Mouse (Mus musculus): ENCODE measurements around the gene Ntng2.

Ntng2 gene

DNA sequence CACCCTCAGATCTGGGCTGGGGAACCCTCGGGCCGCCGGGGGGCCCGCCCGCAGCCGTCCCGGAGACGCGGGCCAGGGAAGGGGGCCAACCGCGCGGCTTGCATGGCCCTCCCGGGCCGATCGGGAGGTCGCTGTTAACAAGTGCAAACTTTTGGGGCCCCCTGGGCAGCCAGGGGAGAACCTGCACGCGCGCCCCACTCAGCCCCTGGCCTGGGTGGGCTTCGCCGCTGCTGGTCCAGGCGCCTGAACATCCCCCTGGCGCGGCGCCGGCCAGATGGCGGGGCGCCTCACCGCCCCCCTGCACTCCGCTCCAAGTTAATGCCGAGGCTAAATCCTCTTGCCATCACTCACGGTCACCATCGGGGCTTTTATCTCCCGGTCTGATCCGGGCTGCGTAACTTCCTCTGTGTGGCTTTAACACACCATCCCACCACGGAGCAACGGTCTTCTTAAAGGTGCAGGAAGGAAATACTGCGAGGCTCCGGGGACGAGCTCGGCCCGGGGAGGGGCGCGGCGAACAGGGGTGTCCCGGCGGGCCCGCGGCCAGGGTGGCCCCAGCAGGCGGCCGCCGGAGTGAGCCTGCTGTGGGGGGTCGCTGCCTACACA, at the start of gene Ntng2:
Gene Ntng2 (minus strand): TSS at position 407 of the 606 bp plus-strand sequence.
- peak; percentile 58 to 69 for DNase-seq

DNA sequence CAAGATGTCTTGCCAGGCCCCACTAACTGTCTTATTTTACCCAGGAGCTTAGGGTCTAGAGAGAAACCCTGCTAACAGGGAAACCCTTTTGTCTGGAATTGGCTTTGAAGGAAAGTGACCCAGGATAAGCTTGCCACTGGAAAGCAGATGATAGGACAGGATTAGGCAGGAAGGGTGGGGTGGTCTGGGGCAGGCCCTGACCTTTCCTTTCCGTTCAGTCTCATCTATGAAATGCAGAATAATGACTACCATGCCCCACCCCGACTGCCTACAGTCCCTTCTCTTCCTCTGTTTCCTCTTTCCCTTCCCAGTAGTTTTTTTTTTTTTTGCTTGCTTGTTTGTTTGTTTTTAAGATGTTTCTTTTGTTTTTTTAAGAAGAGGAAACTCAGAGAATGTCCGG, 42.8 kb upstream of the Ntng2 start:
- no peak for DNase-seq

DNA sequence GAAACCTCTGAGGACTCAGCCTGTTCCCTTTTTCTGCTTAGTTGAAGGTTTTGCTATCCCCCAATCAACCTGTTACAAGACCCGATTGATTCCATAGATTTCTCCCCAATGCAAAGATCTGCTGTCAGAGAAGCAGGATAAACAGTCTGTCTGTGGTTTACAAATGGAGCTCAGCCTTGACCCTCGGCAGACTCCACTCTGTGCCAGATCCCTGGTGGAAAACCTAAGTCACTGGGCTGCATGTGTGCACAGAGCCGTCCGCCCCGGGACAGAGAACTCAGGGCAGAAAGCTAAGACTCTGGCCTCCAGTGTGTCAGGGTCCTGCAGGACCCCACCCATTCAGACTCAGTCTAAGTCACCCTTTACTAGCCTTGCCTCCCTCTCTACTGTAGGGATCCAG, 34.8 kb upstream of the Ntng2 start:
- DNase-seq = no peak

DNA sequence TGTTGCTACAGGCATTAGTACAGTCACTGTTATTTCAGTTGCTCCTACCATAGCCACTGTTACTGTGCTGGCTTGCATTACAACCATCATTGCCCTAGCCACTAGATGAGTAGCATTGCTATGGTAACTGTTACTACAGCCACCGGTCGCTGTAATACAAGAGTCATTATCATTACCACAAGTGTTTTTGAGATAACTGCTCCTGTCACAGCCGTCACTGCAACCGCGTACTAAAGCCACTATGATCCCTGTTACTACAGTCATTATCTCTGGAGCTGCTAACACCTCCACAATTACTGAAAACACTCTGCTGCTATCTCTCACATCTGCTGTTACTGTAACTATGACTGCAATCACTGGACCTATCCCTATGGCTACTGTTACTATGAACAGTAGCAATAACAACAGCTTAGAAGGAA, 24.9 kb upstream of the Ntng2 start:
- DNase-seq = no peak

DNA sequence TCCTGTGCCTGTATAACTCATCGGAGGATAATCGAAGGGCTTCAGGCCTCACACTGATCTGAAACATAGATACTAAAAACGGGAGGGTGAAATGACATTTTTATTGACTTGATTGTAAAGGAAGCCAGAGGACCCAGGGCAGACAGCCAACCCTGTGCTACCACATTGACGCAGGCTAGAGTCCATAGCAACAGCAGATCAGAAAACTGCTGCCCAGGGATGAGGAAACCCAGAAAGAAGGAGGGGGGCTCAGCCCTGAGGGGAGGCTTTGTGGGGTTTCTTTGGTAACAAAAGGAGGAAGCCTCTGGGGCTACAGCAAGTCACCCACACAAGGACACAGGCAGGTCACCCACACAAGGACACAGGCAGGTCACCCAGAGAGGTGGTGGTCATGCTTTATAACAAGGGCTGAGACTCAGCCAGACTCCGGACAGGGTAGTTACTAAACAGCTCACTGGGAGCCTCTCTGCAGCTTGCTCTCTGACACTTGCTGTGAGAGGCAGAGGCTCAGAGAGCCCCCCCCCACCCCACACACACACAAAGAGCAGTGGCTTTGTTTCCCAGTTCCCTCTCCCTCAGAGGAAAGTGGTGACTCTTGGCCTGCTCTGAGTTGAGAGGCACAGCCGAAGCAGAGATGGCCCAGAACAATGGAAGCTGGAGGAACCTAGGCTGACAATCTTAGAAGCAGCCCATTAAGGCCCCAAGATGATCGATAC, 19.2 kb upstream of the Ntng2 start:
- DNase-seq = peak; percentile 47 to 48

DNA sequence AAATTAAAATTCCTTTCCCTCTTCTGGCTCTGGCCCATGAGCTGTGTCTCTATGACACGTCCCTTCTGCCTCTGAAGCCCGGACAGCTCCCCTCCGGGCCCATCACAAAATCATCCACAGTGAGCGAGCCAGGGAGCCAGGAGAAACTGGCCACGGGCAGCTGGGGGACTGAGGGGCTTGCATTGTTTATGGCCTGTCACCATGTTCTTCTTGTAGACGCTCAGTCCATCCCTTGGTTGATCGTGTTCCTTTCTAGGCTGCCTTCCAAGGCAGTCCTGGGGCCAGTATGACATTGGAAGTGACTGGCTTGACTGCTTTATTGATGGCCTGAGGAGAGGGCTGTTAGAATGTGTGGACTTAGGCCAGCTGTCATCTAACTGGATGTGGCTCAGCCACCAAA, 18.3 kb upstream of the Ntng2 start:
- DNase-seq = no peak

DNA sequence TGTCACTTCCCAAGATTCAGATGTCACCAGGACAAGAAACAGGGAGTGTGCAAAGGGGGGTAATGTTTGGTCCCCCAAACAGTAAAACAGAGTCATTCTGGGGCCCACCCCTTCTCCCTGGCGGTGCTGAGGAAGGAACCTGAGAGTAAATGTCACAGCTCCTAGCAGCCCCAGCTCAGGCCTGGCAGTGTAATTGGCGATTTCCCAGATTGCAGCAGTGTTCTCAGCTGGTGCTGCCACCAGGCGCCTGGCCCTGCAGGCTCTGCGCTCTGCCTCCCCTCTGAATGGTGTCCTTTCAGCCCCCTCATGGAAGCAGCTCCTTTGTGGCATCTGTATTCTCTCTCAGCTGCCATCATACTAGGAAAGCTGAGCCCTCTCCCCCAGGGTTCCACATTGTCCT, 14.0 kb upstream of the Ntng2 start:
- no peak for DNase-seq

DNA sequence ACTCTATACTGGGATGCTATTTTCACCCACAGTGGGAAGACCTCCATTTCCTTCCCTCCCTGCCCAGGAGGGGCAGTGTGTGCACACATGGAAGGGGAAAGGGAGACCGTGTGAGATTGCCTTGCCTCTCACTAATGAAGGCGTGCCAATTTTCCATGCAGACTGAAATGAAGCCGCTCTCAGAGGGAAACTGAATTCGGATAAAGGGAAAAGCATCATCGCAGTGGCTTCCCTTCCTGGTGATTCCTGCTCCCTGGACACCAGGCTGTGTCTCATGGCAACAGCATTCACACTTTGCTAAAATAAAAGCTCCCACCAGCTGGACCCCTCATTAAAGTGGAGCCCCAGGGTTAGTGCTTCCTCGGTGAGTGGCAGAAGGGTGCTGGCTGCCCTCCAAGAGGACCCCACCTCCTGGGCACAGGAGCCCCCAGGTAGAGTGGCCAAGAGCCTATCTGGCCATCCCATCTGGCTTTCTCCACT, 9.7 kb upstream of the Ntng2 start:
- no peak for DNase-seq

DNA sequence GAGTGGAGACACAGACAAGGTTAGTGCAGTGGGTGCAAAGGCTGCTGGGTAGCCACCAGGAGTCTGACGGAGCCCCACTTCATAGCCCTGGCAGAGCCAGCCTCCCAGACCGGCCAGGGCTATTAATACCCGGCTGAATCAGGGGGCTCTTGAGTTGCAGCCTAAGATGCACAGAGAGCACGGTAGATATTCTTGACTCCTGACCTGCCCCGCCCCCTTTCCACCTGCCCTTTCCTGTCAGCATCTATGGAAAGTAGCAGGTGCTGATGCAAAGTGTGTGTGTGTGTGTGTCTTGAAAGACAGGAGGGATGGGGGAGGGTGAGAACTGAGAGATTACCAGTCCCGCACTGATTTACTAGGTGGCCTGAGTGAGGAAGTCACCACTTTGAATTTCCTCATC, 8.3 kb upstream of the Ntng2 start:
- DNase-seq = no peak

DNA sequence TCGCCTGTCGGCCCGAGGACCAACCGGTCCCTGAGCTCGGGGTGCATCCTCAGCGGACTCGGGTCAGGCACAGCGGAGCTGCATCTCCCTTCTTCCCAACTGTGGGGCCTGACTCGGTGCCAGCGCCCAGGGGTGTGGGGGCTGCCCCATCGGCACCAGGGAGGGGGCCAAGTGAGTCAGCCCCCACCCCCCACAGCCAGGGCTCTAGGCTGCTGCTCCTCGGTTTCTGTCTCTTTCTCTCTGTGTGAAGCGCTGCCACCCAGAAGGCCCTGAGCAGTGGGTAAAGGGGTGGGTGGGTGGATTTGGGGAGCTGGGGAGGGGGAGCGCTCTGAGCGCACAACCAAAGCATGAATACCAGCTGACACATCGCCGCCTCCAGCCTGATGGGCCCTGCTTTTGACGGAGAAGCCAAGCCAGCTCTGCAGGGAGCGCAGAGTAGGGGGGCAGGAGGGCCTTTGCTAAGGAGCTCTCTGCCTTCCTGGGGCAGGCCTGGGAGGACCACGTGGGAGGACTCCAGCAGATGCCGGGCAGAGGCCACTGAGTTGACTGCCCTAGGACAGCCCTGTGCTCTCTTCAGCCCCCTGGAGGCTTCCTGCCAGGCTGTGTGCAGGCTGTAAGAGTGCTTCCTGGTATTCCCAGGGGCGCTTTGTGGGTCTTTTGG, 530 bp upstream of the Ntng2 start:
- DNase-seq = peak; percentile 48 to 79

DNA sequence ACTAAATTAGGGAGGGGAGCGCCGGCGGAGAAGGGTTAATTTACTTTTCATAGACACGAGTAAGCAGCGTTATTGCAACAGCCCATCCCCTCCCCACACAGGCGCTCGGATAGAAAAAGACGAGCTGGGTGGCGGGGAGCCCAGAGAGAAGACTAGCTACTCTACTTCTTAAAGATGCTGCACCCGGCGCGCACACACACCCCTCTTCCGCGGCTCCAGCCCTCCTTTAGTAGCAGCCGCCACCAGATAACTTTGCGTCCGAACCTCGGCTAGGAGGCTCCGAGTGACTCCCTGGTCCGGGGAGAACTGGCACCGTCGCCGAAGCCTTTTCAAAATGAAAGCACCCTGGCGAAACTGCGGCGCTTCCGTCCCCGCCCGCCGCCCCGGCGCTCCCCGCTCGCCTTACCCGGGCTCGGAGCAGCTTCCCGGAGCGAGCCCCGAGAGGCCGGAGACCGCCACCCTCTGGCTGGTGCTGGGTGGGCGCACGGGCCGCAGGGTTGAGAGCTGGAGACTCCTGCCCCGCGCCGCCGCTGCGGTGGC, 676 bp downstream of the Ntng2 start:
- DNase-seq = peak; percentile 36 to 58

DNA sequence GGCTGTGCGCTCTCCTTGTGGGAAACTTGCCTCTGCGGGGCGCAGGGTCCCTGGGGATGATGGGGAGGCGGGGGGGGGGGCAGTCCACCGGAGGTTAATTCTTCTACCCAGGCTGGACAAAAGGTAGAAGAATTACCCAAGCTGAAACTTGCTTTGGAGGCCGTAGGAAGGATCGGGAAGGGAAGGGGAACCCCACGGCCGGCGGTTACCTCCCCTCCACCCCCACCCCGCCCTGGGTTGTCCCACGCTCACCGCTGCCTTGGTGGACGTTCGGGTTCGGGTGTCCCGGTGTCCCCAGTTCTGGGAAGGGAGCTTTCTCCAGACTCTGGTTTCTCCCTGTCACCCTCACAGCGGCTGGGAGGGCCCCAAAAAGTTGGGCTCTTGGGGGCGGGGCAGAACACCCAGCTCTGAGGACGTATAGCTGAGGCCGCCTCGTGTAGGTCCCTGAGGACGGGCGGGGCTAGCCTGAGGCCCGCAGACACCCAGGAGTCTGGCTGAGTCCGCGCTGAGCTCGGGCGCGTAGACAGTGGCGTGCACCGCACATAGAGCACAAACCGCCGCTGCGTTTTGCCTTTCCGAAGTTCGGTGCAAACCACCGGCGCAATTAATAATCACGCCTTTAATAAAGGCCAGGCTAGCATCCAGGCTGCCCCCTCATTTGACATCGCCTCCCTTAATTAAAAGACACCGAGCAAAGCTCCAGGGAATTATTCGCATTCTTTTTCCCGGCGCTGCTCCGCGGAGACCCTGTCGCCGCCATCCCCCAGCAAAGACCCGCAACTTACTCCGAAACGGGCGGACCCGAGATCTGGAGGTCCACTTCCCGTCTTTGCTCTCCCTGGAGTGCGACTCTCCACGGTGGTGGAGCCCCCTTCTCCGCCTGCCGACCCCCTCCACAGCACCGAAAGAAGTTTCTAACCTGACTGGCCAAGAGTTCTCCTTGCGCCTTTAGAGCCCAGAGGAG, 1.4 kb downstream of the Ntng2 start:
- DNase-seq = no peak

DNA sequence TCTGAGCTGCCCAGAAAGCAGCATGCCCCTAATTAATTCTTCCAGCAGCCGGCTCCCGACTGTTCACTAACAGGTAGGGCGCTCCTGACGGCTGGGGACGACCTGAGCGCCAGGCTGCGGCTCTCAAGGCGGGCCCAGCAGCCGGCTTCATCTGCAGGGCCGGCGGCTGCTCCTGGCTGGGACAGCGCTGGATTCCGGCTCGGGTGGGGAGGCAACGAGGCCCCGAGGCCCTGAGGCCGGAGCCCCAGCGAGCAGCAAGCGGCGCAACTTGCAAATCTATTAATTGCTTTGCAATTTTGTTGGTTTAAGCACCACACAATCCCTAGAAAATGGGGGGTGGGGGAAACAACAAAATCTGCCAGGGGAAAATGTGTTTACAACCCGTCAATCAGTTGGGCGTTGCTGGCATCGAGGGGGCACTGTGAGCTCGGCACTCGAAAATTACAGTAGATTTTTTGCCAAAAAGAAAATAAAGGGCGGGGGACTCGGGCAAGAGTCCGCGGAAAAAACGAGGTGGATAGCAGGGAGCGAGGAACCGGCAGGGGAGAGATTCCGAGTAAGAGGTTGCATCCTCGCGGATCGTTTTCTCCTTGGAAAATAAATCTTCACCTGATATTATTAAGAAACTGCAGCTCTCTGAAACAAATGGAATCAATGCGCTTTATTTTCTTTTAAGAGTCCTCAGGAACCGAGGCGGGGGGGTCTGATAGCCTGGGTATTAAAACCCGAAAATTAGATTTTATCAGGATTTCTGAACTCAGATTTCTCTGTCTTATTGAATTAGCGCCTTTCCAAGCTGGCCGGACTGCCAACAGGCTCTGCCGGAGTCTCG, 2.3 kb downstream of the Ntng2 start:
- no peak for DNase-seq

DNA sequence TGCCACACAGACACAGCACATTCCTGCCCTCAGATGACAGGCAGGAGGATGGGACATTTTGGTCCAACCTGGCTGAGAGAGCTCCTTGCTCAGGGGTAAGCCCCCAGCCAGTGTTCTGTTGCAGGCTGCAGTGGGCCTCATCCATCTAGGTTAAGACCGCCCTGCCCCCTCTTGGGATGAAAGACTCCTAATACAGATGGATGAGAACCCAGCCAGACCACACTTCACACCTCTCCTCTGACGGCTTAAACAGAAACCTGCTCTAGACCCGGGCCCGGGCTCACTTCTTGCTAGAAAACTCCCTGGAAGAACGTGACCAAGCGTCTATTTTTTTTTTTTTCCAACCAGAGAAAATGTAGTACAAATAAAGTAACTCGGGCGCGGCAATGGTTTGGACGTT, 3.0 kb downstream of the Ntng2 start:
- no peak for DNase-seq

DNA sequence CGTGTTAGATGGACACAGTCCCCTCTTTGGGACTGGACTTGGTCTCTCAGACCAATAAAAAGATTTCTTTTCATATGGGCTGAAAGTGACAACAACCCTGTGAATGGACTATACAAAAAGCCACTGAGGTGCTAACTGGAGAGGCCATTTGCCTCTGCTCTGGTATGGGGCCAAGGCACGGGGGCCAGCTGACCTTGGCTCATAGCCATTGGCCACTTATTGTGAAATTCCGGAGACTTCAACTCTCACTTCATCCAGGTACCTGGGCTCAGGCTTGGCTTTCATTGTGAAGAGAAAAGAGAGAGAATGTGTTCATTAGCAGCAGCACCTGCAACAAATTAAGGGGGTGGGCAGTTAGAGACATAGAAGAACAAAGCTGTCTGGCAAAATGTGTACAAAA, 4.3 kb downstream of the Ntng2 start:
- DNase-seq = no peak

DNA sequence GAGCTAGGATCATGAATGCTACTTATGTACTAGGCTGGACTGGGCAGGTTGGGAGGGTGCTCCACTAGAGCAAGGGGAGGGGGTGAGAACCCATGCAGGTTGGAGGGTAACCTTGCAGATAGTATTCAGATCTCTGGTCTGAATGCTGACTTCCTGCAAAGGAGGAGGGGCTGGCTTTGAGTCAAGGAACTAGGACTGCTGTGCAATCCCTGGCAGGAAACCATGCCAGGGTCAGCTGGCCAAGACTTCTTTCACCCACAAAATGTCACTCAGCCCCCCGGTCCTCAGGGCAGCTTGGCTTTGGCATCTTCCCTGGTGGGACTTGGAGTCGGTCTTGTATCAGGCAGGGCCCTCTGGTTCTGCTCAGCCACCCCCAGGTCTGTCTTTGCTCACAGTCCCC, 5.4 kb downstream of the Ntng2 start:
- no peak for DNase-seq

DNA sequence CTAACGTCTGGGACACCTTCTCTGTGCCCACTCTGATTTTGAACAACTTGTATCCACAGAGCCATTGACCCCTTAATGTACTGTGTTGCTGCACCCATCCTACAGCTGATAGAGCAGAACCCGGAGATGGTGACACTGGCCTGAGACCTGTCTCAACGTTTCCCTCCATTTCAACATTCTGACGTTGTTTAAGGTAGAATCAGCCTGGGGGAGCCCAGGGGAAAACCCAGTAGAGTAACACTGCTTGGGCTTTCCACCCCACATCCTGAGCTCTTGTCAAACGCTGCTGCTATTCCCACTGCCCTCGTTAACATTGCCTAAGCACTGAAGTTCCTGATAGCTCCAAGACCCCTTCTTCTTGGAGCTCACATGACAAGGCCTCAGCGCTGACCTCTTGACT, 5.9 kb downstream of the Ntng2 start:
- no peak for DNase-seq

DNA sequence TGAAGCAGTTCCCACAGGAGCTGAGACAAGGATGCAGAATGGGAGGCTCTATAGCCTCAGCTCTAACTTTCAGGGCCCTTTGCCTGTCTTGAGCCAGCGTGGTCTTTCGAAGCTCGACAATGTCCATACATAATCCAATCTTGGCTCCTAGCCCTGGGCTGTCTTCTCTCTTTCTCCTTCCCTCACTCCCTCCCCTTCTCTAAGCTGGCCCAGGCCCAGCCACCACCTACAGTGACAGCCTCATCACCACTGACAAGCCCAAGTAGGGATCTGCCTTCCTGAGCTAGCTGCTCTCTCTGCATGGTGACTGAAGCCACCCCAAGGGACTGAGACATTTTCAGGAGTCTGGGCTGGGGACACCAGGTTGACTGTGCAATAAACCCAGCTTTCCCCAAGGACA, 6.5 kb downstream of the Ntng2 start:
- no peak for DNase-seq

DNA sequence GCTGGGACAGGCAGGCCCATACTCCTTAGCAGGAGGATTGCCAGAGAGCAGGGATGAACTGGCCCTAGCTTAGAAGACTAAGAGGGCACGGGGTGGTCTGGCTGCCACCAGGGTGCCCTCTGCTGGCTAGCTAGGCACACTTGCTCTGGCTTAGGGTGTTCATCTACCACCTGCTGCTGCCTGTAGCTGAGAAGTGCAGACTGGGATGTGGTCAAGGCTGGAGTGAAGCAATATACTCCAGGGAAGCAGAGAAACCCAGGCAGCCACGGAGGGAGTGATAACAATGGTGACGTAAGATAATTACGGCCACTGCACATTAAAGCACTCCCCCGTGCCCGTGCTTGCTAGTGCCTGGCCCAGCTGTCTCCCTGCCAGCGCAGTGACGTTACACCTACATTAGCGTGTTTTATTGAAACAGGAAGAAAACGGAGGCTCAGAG, 7.4 kb downstream of the Ntng2 start:
- peak in 1 of 2 experiments; percentile 50 for DNase-seq

DNA sequence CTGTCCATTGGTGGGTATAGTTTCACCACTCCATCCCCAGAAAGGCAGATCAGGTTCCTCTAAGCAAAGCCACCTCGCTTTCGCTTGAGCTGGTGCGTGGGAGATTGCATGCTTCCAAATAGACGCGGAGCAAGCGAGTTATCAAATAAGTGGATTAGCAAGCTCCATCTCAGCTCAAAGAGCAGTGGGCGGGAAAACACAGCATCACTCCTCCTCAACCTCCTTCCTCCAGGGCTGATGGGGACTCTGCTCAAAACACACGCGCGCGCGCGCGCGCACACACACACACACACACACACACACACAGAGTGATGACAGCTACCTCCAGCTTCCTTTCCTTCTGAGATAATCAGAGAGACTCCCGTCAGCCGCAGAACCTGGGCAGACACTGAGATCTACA, 13.5 kb downstream of the Ntng2 start:
- DNase-seq = no peak

DNA sequence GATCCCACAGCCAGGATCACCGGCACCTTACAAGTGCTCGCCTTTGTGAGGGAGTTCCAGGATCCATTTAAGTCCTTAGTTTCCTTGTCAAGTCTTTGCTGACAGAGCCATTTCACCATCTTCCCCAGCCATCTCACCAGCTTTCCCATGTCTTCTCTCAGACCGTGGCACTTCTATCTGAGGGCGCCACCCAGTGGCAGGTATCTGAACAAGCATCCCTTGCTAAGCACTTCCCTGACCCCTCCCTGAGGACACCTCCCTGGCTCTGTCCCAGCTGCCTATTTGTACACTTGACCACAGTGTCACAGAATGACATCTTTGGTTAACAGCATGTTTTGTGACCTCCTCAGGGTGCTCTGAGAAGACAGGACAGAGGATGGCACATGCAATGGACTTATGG, 15.2 kb downstream of the Ntng2 start:
- peak; percentile 78 to 80 for DNase-seq

DNA sequence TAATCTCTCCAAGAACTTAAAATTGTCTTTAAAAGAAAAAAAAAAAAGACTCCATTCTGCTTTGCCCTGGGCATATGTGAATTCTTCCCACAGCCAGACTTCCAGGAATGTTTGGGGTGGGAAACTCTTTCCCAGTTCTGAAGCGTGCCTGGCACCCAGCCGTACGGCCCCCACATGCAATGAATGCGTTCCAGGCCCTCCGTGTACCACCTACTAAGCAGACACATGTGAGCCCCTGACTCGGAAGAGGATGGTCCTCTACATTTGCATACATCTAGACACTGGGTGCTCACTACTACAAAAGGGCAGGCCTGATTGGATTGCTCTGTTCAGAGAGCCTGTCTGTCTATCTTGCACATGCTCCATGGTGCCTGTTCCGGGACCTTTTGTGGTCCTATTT, 17.0 kb downstream of the Ntng2 start:
- no peak for DNase-seq

All from kidney, postnatal 25 days (tissue).